Mouse (Mus musculus): Measurements from ENCODE around the gene Map2k6.
"Not testable (repeated sequence)": the region's sequence is repeated elsewhere in the genome, so short reads cannot be mapped to it uniquely, and the experiment has no call there.

Gene Map2k6

GRCm38 (mm10) chr11:110398553-110399239 lies at the start of gene Map2k6:
Gene Map2k6 (plus strand): TSS chr11:110399122.
- peak; percentile 75 for DNase-seq (ENCODE audit: low spot score)

DNA sequence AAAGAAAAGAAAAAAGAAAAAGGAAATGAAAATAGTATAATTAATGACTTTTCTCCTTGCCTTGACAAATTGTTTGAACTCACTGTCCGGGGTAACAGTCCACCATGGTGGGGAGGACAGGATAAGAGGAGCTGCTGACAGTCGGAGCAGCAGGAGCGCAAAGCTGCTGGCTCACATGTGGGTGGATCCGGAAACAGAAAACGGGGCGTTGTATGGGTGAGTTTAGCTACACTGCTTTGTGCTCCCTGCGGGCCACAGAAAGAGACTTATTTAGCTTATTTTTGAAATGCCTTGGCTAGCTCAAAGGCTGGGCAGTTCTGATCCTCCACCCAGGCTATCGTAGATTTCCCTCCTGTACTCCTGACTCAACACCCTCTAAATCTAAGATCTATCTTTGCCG lies 44.7 kb upstream of the Map2k6 start:
- no peak for DNase-seq (ENCODE audit: low spot score)

DNA sequence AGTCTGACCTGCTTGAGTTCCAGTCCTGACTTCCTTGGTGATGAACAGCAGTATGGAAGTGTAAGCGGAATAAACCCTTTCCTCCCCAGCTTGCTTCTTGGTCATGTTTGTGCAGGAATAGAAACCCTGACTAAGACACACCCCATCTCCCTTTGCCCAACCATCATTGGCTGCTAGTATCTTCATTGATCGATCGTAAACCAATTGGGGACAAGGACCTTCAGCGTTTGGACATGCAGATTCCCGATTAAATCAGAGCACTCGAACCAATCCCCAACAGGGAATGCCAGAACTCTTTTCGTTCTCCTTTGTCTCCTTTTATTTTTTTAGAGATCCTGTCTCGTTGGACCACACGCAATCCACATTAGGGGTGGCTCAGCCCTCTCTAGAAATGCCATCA lies 43.8 kb upstream of the Map2k6 start:
- DNase-seq (ENCODE audit: low spot score): not testable (repeated sequence)

GRCm38 (mm10) chr11:110357756-110358551 lies 41.0 kb upstream of the Map2k6 start:
- DNase-seq (ENCODE audit: low spot score): peak; percentile 19

DNA sequence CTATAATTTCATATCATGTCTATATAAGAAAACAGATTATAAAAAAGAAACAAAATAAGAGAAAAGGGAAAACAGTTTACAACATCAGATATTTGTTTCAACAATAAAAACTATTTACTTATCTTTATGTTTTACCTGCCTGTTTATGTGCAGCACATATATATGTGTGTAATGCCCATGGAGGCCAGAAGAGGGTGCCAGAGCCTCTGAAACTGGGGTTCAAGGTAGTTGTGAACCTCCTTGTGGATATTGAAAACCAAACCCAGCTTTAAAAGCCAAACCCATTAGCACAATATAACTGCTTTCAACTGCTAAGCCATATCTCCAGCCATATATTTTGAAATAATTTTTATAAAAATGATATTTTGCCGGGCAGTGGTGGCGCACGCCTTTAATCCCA lies 33.9 kb upstream of the Map2k6 start:
- peak; percentile 33 for DNase-seq (ENCODE audit: low spot score)

GRCm38 (mm10) chr11:110366902-110367301 lies 32.0 kb upstream of the Map2k6 start:
- no peak for DNase-seq (ENCODE audit: low spot score)

- no peak for DNase-seq (ENCODE audit: low spot score)
Measured at GRCm38 (mm10) chr11:110367638-110368037, 31.3 kb upstream of the Map2k6 start.

GRCm38 (mm10) chr11:110369312-110370019 lies 29.5 kb upstream of the Map2k6 start:
- DNase-seq (ENCODE audit: low spot score): no peak

DNA sequence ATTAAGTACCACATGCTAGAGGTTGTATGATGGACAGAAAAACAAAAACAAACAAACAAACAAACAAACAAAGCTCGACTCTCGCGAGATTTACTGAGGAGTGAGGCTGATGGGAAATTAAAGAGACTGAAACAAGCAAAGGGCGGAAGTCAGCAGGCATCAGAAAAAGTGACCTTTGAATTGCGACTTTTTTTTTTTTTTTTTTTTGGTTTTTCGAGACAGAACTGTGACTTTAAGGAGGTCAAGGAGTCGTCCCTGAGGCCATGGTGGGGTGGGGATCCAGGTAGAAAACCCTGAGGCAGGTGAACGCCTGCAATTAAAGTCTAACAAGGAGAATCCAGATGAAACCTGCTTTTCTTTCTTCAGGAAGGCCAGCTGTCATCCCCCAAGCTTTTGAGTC lies 27.1 kb upstream of the Map2k6 start:
- no peak for DNase-seq (ENCODE audit: low spot score)

GRCm38 (mm10) chr11:110372266-110372954 lies 26.5 kb upstream of the Map2k6 start:
- no peak for DNase-seq (ENCODE audit: low spot score)

GRCm38 (mm10) chr11:110374036-110374435 lies 24.9 kb upstream of the Map2k6 start:
- no peak for DNase-seq (ENCODE audit: low spot score)

DNA sequence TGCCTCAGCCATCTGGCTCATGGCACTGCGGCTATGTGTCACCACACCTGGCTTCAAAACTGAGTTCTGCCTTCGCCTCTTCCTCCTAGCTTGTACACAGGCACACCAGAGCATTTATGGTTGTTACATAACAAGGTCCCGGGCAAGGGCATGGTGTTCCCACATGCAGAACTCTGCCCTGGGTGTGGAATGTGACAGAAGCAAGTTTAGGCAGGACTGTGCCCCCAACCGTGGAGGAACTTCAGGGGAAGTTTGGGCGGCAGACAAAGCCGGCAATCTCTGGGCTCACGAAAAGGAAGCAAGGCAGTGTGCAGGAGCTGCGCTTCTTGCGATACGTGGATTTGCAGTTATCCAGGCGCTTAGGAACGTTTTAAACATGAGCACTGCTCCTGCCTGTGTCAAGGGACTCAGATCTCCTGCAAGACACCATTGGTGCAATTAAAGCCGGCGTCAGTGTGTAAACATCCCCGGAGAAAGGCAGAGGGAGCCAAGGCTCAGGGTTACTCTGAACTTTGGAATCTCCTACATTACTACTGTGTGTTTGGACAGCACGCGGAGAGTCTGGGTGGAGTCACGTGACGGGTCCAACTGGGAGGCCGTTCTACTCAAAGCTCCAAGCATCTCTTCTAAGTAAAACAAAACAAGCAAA lies 19.1 kb upstream of the Map2k6 start:
- peak; percentile 62 for DNase-seq (ENCODE audit: low spot score)

DNA sequence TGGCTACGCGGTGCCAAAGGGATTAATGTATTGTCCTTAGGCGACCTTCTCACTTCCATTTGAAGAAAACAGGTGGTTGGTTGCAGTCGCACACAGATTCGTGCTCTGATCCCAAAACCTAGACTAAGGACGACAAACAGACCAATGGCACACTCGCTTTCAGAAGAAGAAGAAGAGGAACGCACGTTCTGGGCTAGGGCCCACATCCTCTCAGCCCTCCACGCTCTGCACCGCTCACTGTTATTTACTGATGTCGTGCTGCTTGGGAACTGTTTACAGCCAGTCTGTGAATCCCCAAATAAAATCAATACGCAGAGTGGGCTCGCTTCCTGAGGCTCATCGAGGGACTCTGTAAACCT lies 18.6 kb upstream of the Map2k6 start:
- no peak for DNase-seq (ENCODE audit: low spot score)

- DNase-seq (ENCODE audit: low spot score): no peak
Measured at GRCm38 (mm10) chr11:110385487-110385886, 13.4 kb upstream of the Map2k6 start.

GRCm38 (mm10) chr11:110392763-110393162 lies 6.2 kb upstream of the Map2k6 start:
- DNase-seq (ENCODE audit: low spot score): no peak

DNA sequence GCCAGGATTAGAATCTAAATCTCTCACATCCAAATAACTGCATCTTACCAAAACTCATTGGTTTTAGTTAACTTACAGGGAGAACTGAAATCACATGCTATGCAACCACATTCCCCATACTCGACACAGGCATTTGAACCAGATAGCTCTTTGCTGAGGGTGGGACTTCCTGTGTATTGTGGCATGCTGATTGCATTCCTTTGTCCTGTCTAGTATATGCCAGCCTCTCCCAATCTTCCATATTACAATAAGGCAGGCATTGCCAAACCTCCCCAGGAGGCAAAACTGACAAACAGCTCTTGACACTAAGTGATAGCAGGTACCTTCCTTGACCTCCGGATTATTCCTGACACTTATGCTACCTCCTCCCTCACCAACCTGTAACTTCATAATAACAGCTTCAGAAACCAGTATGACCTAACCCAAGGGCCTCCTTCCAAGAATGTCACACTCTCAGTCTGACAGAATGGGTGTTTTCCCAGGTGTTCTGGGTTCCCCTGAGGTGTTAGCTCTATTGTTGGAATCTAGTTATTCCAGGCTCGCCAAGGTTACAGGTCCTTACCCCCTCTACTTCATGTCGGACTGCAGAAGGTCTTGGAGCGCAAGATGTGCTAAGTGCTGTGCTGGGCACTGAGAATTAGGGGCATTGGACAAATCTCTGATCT lies 4.0 kb upstream of the Map2k6 start:
- no peak for DNase-seq (ENCODE audit: low spot score)

- no peak for DNase-seq (ENCODE audit: low spot score)
Measured at GRCm38 (mm10) chr11:110396085-110396484, 2.8 kb upstream of the Map2k6 start.

DNA sequence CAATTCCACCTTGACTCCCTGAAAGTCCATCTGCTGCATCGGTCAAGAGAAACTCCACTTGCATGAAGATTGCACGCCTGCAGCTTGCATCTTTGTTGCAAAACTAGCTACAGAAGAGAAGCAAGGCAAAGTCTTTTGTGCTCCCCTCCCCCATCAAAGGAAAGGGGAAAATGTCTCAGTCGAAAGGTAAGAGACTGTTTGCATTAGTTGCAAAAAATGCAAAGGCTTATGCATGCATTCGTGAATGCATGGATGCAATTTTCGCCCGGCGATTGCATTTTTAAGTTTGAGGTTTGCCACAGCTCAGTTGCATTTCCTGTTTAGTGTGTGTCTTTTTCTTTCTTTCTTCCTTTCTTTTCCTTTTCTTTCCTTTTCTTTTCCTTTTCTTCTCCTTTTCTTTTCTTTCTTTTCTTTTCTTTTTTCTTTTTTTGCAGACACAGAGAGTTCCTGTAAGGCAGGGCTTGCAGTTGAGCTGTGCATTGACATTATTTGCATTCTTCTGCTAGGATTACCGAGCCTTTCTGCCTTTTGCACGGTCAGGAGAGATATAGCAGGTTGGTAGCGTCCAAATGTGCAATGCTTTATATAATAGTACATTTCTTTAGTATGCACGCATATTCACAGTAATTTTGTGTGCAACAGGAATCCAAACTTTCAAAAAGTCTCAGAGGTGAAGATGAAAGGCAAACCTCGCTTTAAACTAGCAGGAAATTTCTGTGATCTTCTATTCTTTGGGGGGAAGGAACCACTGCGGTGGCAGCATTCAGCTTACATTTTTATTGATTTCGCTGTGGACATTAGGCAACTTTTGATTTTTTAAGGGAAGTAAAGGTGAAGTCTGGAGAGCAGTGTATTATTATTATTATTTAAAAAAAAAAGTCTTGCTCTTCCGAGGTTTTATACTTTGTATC lies 573 bp downstream of the Map2k6 start:
- no peak for DNase-seq (ENCODE audit: low spot score)

- no peak for DNase-seq (ENCODE audit: low spot score)
Measured at GRCm38 (mm10) chr11:110400283-110400682, 1.4 kb downstream of the Map2k6 start.

- DNase-seq (ENCODE audit: low spot score): no peak
Measured at GRCm38 (mm10) chr11:110402671-110403070, 3.7 kb downstream of the Map2k6 start.
